ENCODE assay signal across 21 mouse cellular contexts in genomic region chr10:68553677-68554076, GRCm38 (mm10). TPM values are rescaled to one million over a fixed set of nuclear protein-coding genes. Genes with fewer than 3 reads are reported as not detected.
DNase-seq lines count a peak whose midpoint lies in the region; ATAC-seq lines count a peak whose summit lies in the region.
"Had no signal": no experiment of that assay in that cellular context is flagged by ENCODE, and none has a peak within 500 bp of the region (broad histone marks: within the 10 kb centered on the region; RNA-seq: fewer than 3 reads in every experiment).

No protein-coding gene starts in this region.

- peak; percentile 40 for DNase-seq in CD4-positive helper T cell, adult 2 months (ENCODE audit: low read depth, low spot score)
- DNase-seq in neural tube, embryonic 10.5 days (ENCODE audit: extremely low spot score, low spot score) = no peak
- no peak for DNase-seq in layer of hippocampus, postnatal 10 days (ENCODE audit: low spot score in 2 of 2)
- no peak for DNase-seq in thymus, postnatal 25 days
- DNase-seq: adrenal gland, adult 8-10 months; adrenal gland, postnatal 25 days; cerebellum, adult 11-12 months; cerebellum, adult 8-10 months; cerebellum, postnatal 10 days; cerebellum, postnatal 36 days; embryo, embryonic 11 days; gastrocnemius, postnatal 25 days; heart, adult 2 months had no signal

- peak; percentile 60 for ATAC-seq in CD4-positive, CD25-positive, alpha-beta regulatory T cell, adult 4 months
- peak; percentile 68 for ATAC-seq in inflammation-experienced regulatory T-cells, adult 6 months
- ATAC-seq: activated CD4-positive, CD25-positive, alpha-beta regulatory T cell, adult 4 months; forebrain, embryonic 15.5 days; intestine, embryonic 16.5 days had no signal

RNA-seq across cellular contexts. Expression of gene Cabcoco1, which starts 12.0 kb away (rescaled TPM):
- polyA plus RNA-seq in CD4-positive, CD25-positive, alpha-beta regulatory T cell, adult 4 months (2017; shearing (Covaris generic)) = 1 to 10 TPM; 2.0 to 3.4 TPM
- polyA plus RNA-seq in inflammation-experienced regulatory T-cells, adult 6 months (2017; shearing (Covaris generic)) = 1 to 10 TPM; 2.9 to 3.5 (median 3.2) TPM
- total RNA-seq in layer of hippocampus, postnatal 10 days (2021) = 1 to 10 TPM; 3.0 to 3.2 TPM
- total RNA-seq: MEL had no signal
- polyA plus RNA-seq: C2C12; erythroblast, embryonic 14.5 days had no signal
